Mouse (Mus musculus): ENCODE results near the gene Psg18.
"Not testable (repeated sequence)": the region's sequence is repeated elsewhere in the genome, so short reads cannot be mapped to it uniquely, and the experiment has no call there.

The Psg18 gene

DNA sequence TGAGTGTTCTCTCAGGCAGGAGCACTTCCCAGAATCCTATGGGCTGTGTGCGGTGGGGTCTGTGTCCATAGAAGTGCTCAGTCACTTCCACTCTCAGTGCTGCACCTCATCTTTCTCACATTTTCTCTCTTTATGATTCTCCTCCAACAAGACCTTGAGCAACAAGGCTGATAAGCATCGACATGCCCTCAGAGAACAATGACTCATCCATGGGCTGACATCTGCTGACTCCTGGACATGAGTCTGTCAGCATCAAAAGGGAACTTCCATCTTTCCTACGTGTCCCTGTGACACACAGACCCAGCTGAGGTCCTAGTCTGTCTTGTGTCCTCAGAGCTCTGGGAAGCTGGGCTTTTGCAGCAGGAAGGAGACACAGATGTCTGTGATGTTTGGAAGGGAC lies at the start of gene Psg18:
TSS of gene Psg18 (minus strand) at position 101 of the 400 bp plus-strand sequence.
- DNase-seq (ENCODE audit: low read depth, low spot score), result not testable (repeated sequence)

DNA sequence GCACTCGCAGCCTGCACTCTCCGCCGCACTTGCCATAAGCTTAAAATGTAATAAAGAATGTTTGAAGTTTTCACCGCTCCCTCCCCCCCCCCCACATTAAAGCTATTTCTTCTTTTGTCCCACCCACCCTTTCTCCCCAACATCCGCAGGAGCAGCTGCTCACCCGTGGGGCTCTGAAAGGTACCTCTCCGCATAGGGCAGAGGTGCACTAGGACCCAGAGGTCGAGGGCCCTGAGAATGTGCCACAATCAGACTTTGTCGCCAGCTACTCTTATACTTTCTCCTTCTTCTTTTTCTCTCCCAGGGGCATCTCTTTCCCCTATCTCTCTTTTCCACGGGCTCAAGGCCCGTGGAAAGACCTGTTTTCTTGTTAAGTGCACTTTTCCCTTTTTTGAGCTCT lies 48.6 kb upstream of the Psg18 start:
- no peak for DNase-seq (ENCODE audit: low read depth, low spot score)

DNA sequence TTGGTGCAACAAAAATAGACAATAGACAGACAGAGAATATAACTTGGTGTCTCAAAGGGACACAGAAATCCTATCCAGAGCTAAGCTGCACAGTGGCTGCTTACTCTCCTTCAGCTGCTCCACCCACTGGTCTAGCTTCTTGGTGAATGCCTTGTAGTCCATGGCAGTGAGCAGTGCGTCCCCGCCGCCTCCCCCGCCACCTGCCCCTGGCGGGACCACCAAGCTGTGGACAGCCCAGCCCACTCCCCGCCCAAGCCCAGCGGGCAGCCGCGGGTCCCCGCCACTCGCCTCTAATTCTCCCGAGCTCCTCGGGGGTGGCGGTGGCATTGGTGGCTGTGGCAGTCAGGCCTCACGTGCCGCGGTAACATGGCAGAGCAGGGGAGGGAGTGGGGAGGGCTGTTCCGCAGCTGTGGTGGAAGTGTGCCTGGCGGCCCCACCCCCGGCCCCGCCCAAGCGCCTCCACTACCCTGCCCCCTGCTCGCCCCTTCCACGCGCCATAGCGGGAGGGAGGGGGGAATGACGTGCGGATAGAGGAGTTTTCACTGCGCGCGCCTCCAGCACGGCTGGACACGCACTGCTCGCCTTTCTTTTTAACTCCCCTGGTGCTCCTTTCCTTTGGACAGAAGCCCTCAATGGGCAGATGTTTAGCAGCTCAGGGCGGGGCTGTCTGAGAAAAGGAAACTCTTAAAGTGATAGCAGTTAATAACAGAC lies 47.9 kb upstream of the Psg18 start:
- no peak for DNase-seq (ENCODE audit: low read depth, low spot score)

DNA sequence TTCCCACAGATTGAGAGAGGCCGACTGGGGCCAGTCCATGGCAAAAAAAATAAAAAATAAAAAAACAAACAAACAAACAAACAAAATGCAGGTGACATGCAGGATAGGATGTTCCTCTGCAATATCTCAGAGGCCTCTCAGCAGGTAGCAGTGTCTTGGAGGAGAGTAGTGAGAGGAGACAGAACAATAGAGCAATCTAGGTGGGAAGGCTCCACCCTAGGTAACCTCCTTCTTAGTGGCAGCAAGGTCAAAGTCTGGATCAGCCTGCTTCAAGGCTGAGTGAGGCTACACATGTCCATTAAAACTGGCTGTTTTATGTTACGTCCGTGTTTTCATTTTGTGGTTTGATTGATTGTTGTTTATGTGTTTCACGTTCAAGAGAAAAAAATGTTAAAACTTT lies 36.7 kb upstream of the Psg18 start:
- not testable (repeated sequence) for DNase-seq (ENCODE audit: low read depth, low spot score)

DNA sequence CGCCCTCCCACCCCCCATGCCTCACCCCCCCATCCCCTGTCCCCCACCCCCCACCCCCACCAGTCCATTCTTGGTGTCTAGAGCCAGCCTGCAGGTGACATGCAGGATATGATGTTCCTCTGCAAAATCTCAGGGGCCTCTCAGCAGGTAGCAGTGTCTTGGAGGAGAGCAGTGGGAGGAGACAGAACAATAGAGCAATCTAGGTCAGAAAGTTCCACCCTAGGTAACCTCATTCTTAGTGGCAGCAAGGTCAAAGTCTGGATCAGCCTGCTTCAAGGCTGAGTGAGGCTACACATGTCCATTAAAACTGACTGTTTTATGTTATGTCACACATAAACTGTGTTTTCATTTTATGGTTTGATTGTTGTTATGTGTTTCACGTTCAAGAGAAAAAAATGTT lies 23.5 kb upstream of the Psg18 start:
- no peak for DNase-seq (ENCODE audit: low read depth, low spot score)

DNA sequence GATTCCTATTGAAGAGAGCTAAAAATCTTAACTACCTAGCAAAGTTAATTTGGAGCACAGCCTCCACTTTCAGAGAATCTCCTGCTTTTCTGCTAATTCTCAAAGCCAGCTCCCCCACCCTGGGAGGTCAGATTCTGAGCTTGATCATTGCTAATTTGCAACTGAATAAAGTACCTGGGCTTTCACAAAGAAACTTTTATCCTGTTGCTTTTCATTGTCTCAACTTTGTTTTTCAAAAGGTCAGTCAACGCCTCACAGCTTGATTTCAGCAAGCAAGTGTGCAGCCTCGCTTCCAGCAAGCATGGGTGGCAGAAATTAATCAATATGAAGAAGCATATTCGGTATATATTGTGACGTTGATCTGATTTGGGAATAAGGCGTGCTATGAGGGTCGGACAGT lies 19.4 kb downstream of the Psg18 start:
- not testable (repeated sequence) for DNase-seq (ENCODE audit: low read depth, low spot score)

All from retina, postnatal 7 days (tissue).